Mouse (Mus musculus): ENCODE measurements at regions not wholly inside any gene's neighbourhood (a gene's known extent, or its start where the extent isn't known, plus 50 kb on each side); places are given as distances from the start of the nearest gene placed in this dataset.

GRCm38 (mm10) chr14:25406613-25407012, 52.4 kb upstream of the Zmiz1 start:
- no peak overlapping the region for H3K27ac ChIP-seq
- no peak for ATAC-seq (ENCODE audit: insufficient number of reproducible peaks, insufficient read depth, low FRiP score, low TSS enrichment)
- no peaks in the 10 kb centered on the region for H3K27me3 ChIP-seq
- H3K36me3 ChIP-seq, result no peaks in the 10 kb centered on the region
- no peaks in the 10 kb centered on the region for H3K9me3 ChIP-seq
- H3K4me1 ChIP-seq, result no peaks in the 10 kb centered on the region
- WGBS, result 88% methylated on average over 6 of the region's 6 CpGs
- no peak overlapping the region for H3K4me3 ChIP-seq
- no peak overlapping the region for H3K4me2 ChIP-seq (replicated peaks)
- no peak overlapping the region for H3K9ac ChIP-seq

- Histone ChIP-seq H3K36me3 (no peaks in the 10 kb centered on the region), H3K4me3 (no peak overlapping the region), H3K4me1 (no peaks in the 10 kb centered on the region), H3K4me2 (replicated peaks) (no peak overlapping the region), H3K9ac (no peak overlapping the region), H3K9me3 (no peaks in the 10 kb centered on the region), H3K27me3 (no peaks in the 10 kb centered on the region), H3K27ac (no peak overlapping the region)
- 78% methylated on average over 7 of the region's 7 CpGs for WGBS
- ATAC-seq (ENCODE audit: insufficient number of reproducible peaks, insufficient read depth, low FRiP score, low TSS enrichment), result no peak
Observed at GRCm38 (mm10) chr14:25407111-25407510, 51.9 kb upstream of the Zmiz1 start.

All from embryonic facial prominence, embryonic 12.5 days (tissue).